Mouse (Mus musculus): Measurements from ENCODE around the gene Sox15.
A peak's percentile ranks its signal among the peaks of the same experiment; 100 is the strongest.

The Sox15 gene

GRCm38 (mm10) chr11:69679144-69679543 is 24.0 kb downstream of the Sox15 start:
- DNase-seq (ENCODE audit: low read depth, low spot score) = no peak

- DNase-seq (ENCODE audit: low read depth, low spot score) = no peak
These were observed 25.2 kb downstream of the Sox15 start for GRCm38 (mm10) chr11:69680136-69680855.

GRCm38 (mm10) chr11:69681314-69682208 is 26.4 kb downstream of the Sox15 start, which contains the start of gene Senp3:
Gene Senp3, minus strand, starts transcription at chr11:69682084.
- peak; percentile 99 for DNase-seq (ENCODE audit: low read depth, low spot score)

- DNase-seq (ENCODE audit: low read depth, low spot score) = no peak
These were observed 27.2 kb downstream of the Sox15 start for GRCm38 (mm10) chr11:69682209-69682839.

GRCm38 (mm10) chr11:69682840-69683533 is 27.9 kb downstream of the Sox15 start:
- no peak for DNase-seq (ENCODE audit: low read depth, low spot score)

GRCm38 (mm10) chr11:69683576-69683975 is 28.5 kb downstream of the Sox15 start:
- no peak for DNase-seq (ENCODE audit: low read depth, low spot score)

GRCm38 (mm10) chr11:69684128-69684745 is 29.1 kb downstream of the Sox15 start:
- no peak for DNase-seq (ENCODE audit: low read depth, low spot score)

GRCm38 (mm10) chr11:69684936-69685335 is 29.8 kb downstream of the Sox15 start:
- DNase-seq (ENCODE audit: low read depth, low spot score) = no peak

- DNase-seq (ENCODE audit: low read depth, low spot score) = no peak
These were observed 30.5 kb downstream of the Sox15 start, which contains the start of gene Tnfsf13 for GRCm38 (mm10) chr11:69685526-69686148. Gene Tnfsf13, minus strand, starts transcription at chr11:69685784.

GRCm38 (mm10) chr11:69686377-69686776 is 31.3 kb downstream of the Sox15 start:
- DNase-seq (ENCODE audit: low read depth, low spot score) = no peak

- DNase-seq (ENCODE audit: low read depth, low spot score) = no peak
These were observed 31.9 kb downstream of the Sox15 start for GRCm38 (mm10) chr11:69687061-69687460.

- no peak for DNase-seq (ENCODE audit: low read depth, low spot score)
These were observed 34.8 kb downstream of the Sox15 start for GRCm38 (mm10) chr11:69689891-69690290.

- DNase-seq (ENCODE audit: low read depth, low spot score) = no peak
These were observed 37.2 kb downstream of the Sox15 start for GRCm38 (mm10) chr11:69692196-69692811.

- no peak for DNase-seq (ENCODE audit: low read depth, low spot score)
These were observed 37.7 kb downstream of the Sox15 start for GRCm38 (mm10) chr11:69692863-69693262.

- DNase-seq (ENCODE audit: low read depth, low spot score) = no peak
These were observed 38.4 kb downstream of the Sox15 start for GRCm38 (mm10) chr11:69693421-69693965.

- DNase-seq (ENCODE audit: low read depth, low spot score) = no peak
These were observed 39.9 kb downstream of the Sox15 start for GRCm38 (mm10) chr11:69695046-69695360.

- no peak for DNase-seq (ENCODE audit: low read depth, low spot score)
These were observed 40.5 kb downstream of the Sox15 start, which contains the start of the genes Tnfsf12 and Tnfsfm13 for GRCm38 (mm10) chr11:69695361-69696181. Gene Tnfsf12, minus strand, starts transcription at chr11:69695849. Gene Tnfsfm13, minus strand, starts transcription at chr11:69696098.

GRCm38 (mm10) chr11:69697396-69697795 is 42.3 kb downstream of the Sox15 start:
- no peak for DNase-seq (ENCODE audit: low read depth, low spot score)

- DNase-seq (ENCODE audit: low read depth, low spot score) = no peak
These were observed 43.5 kb downstream of the Sox15 start for GRCm38 (mm10) chr11:69698574-69698973.

Measured in WW6 (cell line).